Mouse (Mus musculus): Measurements from ENCODE around the gene Gm17660. TPM values are rescaled to one million over a fixed set of nuclear protein-coding genes. Genes with fewer than 3 reads are reported as not detected.

Gm17660 gene
- not detected in 2 replicates for polyA plus RNA-seq (2016; fragmentation: Nextera tagmentation; extraction: Ambion mirVana)

GRCm38 (mm10) chr5:104077508-104077907, at the start of gene Gm17660:
Gene Gm17660, minus strand, starts transcription at chr5:104077608.
- Histone ChIP-seq H3K36me3 (no peaks in the 10 kb centered on the region), H3K9me3 (no peaks in the 10 kb centered on the region), H3K4me3 (no peak within 1 kb of the TSS), H3K27me3 (peaks cover 8% of the 10 kb centered on the region; the same call in 1 of the 2 replicates), H3K9ac (replicated peaks) (no peak within 1 kb of the TSS), H3K4me1 (peaks cover 8% of the 10 kb centered on the region), H3K4me2 (replicated peaks) (no peak within 1 kb of the TSS), H3K27ac (replicated peaks) (no peak within 1 kb of the TSS)
- 93% methylated on average over 7 of the region's 7 CpGs for WGBS
- ATAC-seq (ENCODE audit: low FRiP score, low read depth), result no peak

- H3K4me2 ChIP-seq (replicated peaks), result no peak overlapping the region
- H3K4me1 ChIP-seq, result no peaks in the 10 kb centered on the region
- no peak overlapping the region for H3K4me3 ChIP-seq
- WGBS, result 88% methylated on average over 12 of the region's 12 CpGs
- no peak overlapping the region for H3K27ac ChIP-seq (replicated peaks)
- no peaks in the 10 kb centered on the region for H3K9me3 ChIP-seq
- H3K27me3 ChIP-seq, result no peaks in the 10 kb centered on the region; the same call in 1 of the 2 replicates
- ATAC-seq (ENCODE audit: low FRiP score, low read depth), result no peak
- H3K36me3 ChIP-seq, result no peaks in the 10 kb centered on the region
- no peak overlapping the region for H3K9ac ChIP-seq (replicated peaks)
Observed at GRCm38 (mm10) chr5:104126561-104127320, 49.3 kb upstream of the Gm17660 start.

GRCm38 (mm10) chr5:104124016-104124658, 46.7 kb upstream of the Gm17660 start:
- ATAC-seq (ENCODE audit: low FRiP score, low read depth), result no peak
- Histone ChIP-seq H3K4me2 (replicated peaks) (no peak overlapping the region), H3K9me3 (no peaks in the 10 kb centered on the region), H3K4me3 (no peak overlapping the region), H3K4me1 (no peaks in the 10 kb centered on the region), H3K36me3 (no peaks in the 10 kb centered on the region), H3K27ac (replicated peaks) (no peak overlapping the region), H3K9ac (replicated peaks) (no peak overlapping the region), H3K27me3 (no peaks in the 10 kb centered on the region; the same call in 1 of the 2 replicates)
- WGBS, result 92% methylated on average over 6 of the region's 6 CpGs

- H3K27ac ChIP-seq (replicated peaks), result no peak overlapping the region
- 94% methylated on average over 4 of the region's 4 CpGs for WGBS
- no peak overlapping the region for H3K9ac ChIP-seq (replicated peaks)
- H3K9me3 ChIP-seq, result no peaks in the 10 kb centered on the region
- H3K36me3 ChIP-seq, result no peaks in the 10 kb centered on the region
- H3K27me3 ChIP-seq, result peaks cover 50% of the 10 kb centered on the region
- ATAC-seq (ENCODE audit: low FRiP score, low read depth), result no peak
- H3K4me3 ChIP-seq, result no peak overlapping the region
- peaks cover 34% of the 10 kb centered on the region for H3K4me1 ChIP-seq
- no peak overlapping the region for H3K4me2 ChIP-seq (replicated peaks)
Observed at GRCm38 (mm10) chr5:104115890-104116289, 38.5 kb upstream of the Gm17660 start.

GRCm38 (mm10) chr5:104115118-104115517, 37.7 kb upstream of the Gm17660 start:
- Histone ChIP-seq H3K4me2 (replicated peaks) (no peak overlapping the region), H3K27ac (replicated peaks) (no peak overlapping the region; the same call in 1 of the 2 replicates)
- no peak for ATAC-seq (ENCODE audit: low FRiP score, low read depth)

GRCm38 (mm10) chr5:104113491-104114172, 36.2 kb upstream of the Gm17660 start, which contains the start of gene Sparcl1:
Gene Sparcl1, minus strand, starts transcription at chr5:104113733.
- Histone ChIP-seq H3K4me3 (no peak within 1 kb of the TSS), H3K4me2 (replicated peaks) (peak within 1 kb of the TSS; percentile 16), H3K4me1 (peaks cover 56% of the 10 kb centered on the region), H3K9ac (replicated peaks) (no peak within 1 kb of the TSS), H3K9me3 (no peaks in the 10 kb centered on the region), H3K36me3 (no peaks in the 10 kb centered on the region), H3K27ac (replicated peaks) (0 out of 2 replicates have a peak within 1 kb of the TSS, but pooled peaks have one; percentile 5), H3K27me3 (peaks cover 50% of the 10 kb centered on the region)
- ATAC-seq (ENCODE audit: low FRiP score, low read depth), result no peak
- 31% methylated on average over 15 of the region's 15 CpGs for WGBS

More at GRCm38 (mm10) chr5:104115118-104115517, 37.7 kb upstream of the Gm17660 start:
- Histone ChIP-seq H3K27me3 (peaks cover 50% of the 10 kb centered on the region), H3K9me3 (no peaks in the 10 kb centered on the region), H3K4me1 (peaks cover 42% of the 10 kb centered on the region), H3K9ac (replicated peaks) (no peak overlapping the region), H3K36me3 (no peaks in the 10 kb centered on the region), H3K4me3 (no peak overlapping the region)
- WGBS, result 51% methylated on average over 14 of the region's 14 CpGs

GRCm38 (mm10) chr5:104112511-104112910, 35.1 kb upstream of the Gm17660 start:
- Histone ChIP-seq H3K27me3 (peaks cover 58% of the 10 kb centered on the region), H3K4me1 (peaks cover 66% of the 10 kb centered on the region), H3K4me2 (replicated peaks) (0 out of 2 replicates have a peak overlapping the region, but pooled peaks have one; percentile 16), H3K9me3 (no peaks in the 10 kb centered on the region), H3K4me3 (no peak overlapping the region), H3K9ac (replicated peaks) (no peak overlapping the region), H3K27ac (replicated peaks) (no peak overlapping the region), H3K36me3 (no peaks in the 10 kb centered on the region)
- WGBS, result 42% methylated on average over 5 of the region's 5 CpGs
- no peak for ATAC-seq (ENCODE audit: low FRiP score, low read depth)

GRCm38 (mm10) chr5:104112016-104112415, 34.6 kb upstream of the Gm17660 start:
- 0 out of 2 replicates have a peak overlapping the region, but pooled peaks have one; percentile 16 for H3K4me2 ChIP-seq (replicated peaks)
- H3K4me3 ChIP-seq, result no peak overlapping the region
- peaks cover 66% of the 10 kb centered on the region for H3K4me1 ChIP-seq

GRCm38 (mm10) chr5:104110171-104110920, 32.9 kb upstream of the Gm17660 start:
- no peak overlapping the region for H3K9ac ChIP-seq (replicated peaks)
- H3K4me3 ChIP-seq, result no peak overlapping the region

More at GRCm38 (mm10) chr5:104112016-104112415, 34.6 kb upstream of the Gm17660 start:
- no peak for ATAC-seq (ENCODE audit: low FRiP score, low read depth)
- H3K9me3 ChIP-seq, result no peaks in the 10 kb centered on the region
- peaks cover 62% of the 10 kb centered on the region for H3K27me3 ChIP-seq
- H3K36me3 ChIP-seq, result no peaks in the 10 kb centered on the region
- peak overlapping the region; percentile 46; the same call in 1 of the 2 replicates for H3K27ac ChIP-seq (replicated peaks)
- no peak overlapping the region for H3K9ac ChIP-seq (replicated peaks)
- WGBS, result 23% methylated on average over 9 of the region's 9 CpGs

GRCm38 (mm10) chr5:104109516-104109915, 32.1 kb upstream of the Gm17660 start:
- no peak overlapping the region for H3K4me3 ChIP-seq
- ATAC-seq (ENCODE audit: low FRiP score, low read depth), result no peak
- no peaks in the 10 kb centered on the region for H3K36me3 ChIP-seq
- WGBS, result 31% methylated on average over 3 of the region's 3 CpGs
- peak overlapping the region; percentile 69 for H3K27ac ChIP-seq (replicated peaks)
- no peaks in the 10 kb centered on the region for H3K9me3 ChIP-seq
- H3K4me1 ChIP-seq, result peaks cover 62% of the 10 kb centered on the region
- peak overlapping the region; percentile 52 for H3K4me2 ChIP-seq (replicated peaks)
- peaks cover 53% of the 10 kb centered on the region for H3K27me3 ChIP-seq
- H3K9ac ChIP-seq (replicated peaks), result no peak overlapping the region

More at GRCm38 (mm10) chr5:104110171-104110920, 32.9 kb upstream of the Gm17660 start:
- 13% methylated on average over 9 of the region's 9 CpGs for WGBS
- peak overlapping the region; percentile 35 for H3K4me2 ChIP-seq (replicated peaks)
- H3K27ac ChIP-seq (replicated peaks), result peak overlapping the region; percentile 69
- H3K36me3 ChIP-seq, result no peaks in the 10 kb centered on the region
- peaks cover 59% of the 10 kb centered on the region for H3K27me3 ChIP-seq
- H3K9me3 ChIP-seq, result no peaks in the 10 kb centered on the region
- H3K4me1 ChIP-seq, result peaks cover 65% of the 10 kb centered on the region
- peak; percentile 86 for ATAC-seq (ENCODE audit: low FRiP score, low read depth)

GRCm38 (mm10) chr5:104108879-104109369, 31.5 kb upstream of the Gm17660 start:
- peak overlapping the region; percentile 27 for H3K4me3 ChIP-seq
- H3K4me1 ChIP-seq, result peaks cover 67% of the 10 kb centered on the region
- no peaks in the 10 kb centered on the region for H3K36me3 ChIP-seq
- peak overlapping the region; percentile 39; the same call in 1 of the 2 replicates for H3K9ac ChIP-seq (replicated peaks)
- peaks cover 51% of the 10 kb centered on the region for H3K27me3 ChIP-seq
- H3K4me2 ChIP-seq (replicated peaks), result peak overlapping the region; percentile 52
- H3K9me3 ChIP-seq, result no peaks in the 10 kb centered on the region
- H3K27ac ChIP-seq (replicated peaks), result peak overlapping the region; percentile 69
- WGBS, result 7% methylated on average over 18 of the region's 18 CpGs
- ATAC-seq (ENCODE audit: low FRiP score, low read depth), result peak; percentile 53
